Mouse (Mus musculus): Measurements from ENCODE around the gene Glt1d1. TPM values are rescaled to one million over a fixed set of nuclear protein-coding genes. Genes with fewer than 3 reads are reported as not detected.

The Glt1d1 gene
- total RNA-seq (2021): 1 to 10 TPM; 1.9 to 3.2 TPM
- long read RNA-seq, experiment 1, partial matches to known transcripts: 0 of 1 reads
- long read RNA-seq, experiment 1, other reads (novel, unspliced or antisense): 1 of 1 reads
- long read RNA-seq, experiment 2, partial matches to known transcripts: 0 of 1 reads
- long read RNA-seq, experiment 2, other reads (novel, unspliced or antisense): 1 of 1 reads

- peak in 1 of 2 experiments; percentile 8 for DNase-seq (ENCODE audit: low spot score in 2 of 2)
These were observed at the start of gene Glt1d1, which contains the start of gene Slc15a4 for GRCm38 (mm10) chr5:127632167-127633145. Gene Glt1d1 (plus strand): TSS chr5:127632262. Gene Slc15a4 (minus strand): TSS chr5:127632897.

- no peak for DNase-seq (ENCODE audit: low spot score in 2 of 2)
These were observed 48.4 kb upstream of the Glt1d1 start for GRCm38 (mm10) chr5:127583658-127584057.

- DNase-seq (ENCODE audit: low spot score in 2 of 2): no peak
These were observed 44.2 kb upstream of the Glt1d1 start for GRCm38 (mm10) chr5:127587854-127588253.

GRCm38 (mm10) chr5:127592406-127592805, 39.7 kb upstream of the Glt1d1 start:
- no peak for DNase-seq (ENCODE audit: low spot score in 2 of 2)

- DNase-seq (ENCODE audit: low spot score in 2 of 2): no peak
These were observed 39.2 kb upstream of the Glt1d1 start for GRCm38 (mm10) chr5:127592854-127593253.

- no peak for DNase-seq (ENCODE audit: low spot score in 2 of 2)
These were observed 36.4 kb upstream of the Glt1d1 start for GRCm38 (mm10) chr5:127595676-127596075.

- no peak for DNase-seq (ENCODE audit: low spot score in 2 of 2)
These were observed 35.2 kb upstream of the Glt1d1 start for GRCm38 (mm10) chr5:127596862-127597261.

GRCm38 (mm10) chr5:127602996-127603395, 29.1 kb upstream of the Glt1d1 start:
- DNase-seq (ENCODE audit: low spot score in 2 of 2): no peak

- DNase-seq (ENCODE audit: low spot score in 2 of 2): no peak
These were observed 24.6 kb upstream of the Glt1d1 start for GRCm38 (mm10) chr5:127607507-127607906.

- no peak for DNase-seq (ENCODE audit: low spot score in 2 of 2)
These were observed 22.8 kb upstream of the Glt1d1 start for GRCm38 (mm10) chr5:127609191-127609714.

GRCm38 (mm10) chr5:127610787-127611509, 21.1 kb upstream of the Glt1d1 start:
- no peak for DNase-seq (ENCODE audit: low spot score in 2 of 2)

- no peak for DNase-seq (ENCODE audit: low spot score in 2 of 2)
These were observed 20.2 kb upstream of the Glt1d1 start for GRCm38 (mm10) chr5:127611881-127612280.

GRCm38 (mm10) chr5:127612397-127612796, 19.7 kb upstream of the Glt1d1 start:
- DNase-seq (ENCODE audit: low spot score in 2 of 2): no peak

GRCm38 (mm10) chr5:127615459-127615858, 16.6 kb upstream of the Glt1d1 start:
- no peak for DNase-seq (ENCODE audit: low spot score in 2 of 2)

- no peak for DNase-seq (ENCODE audit: low spot score in 2 of 2)
These were observed 15.9 kb upstream of the Glt1d1 start for GRCm38 (mm10) chr5:127616151-127616550.

GRCm38 (mm10) chr5:127616884-127617635, 15.0 kb upstream of the Glt1d1 start:
- peak; percentile 95 to 96 for DNase-seq (ENCODE audit: low spot score in 2 of 2)

- no peak for DNase-seq (ENCODE audit: low spot score in 2 of 2)
These were observed 13.2 kb upstream of the Glt1d1 start for GRCm38 (mm10) chr5:127618834-127619233.

- no peak for DNase-seq (ENCODE audit: low spot score in 2 of 2)
These were observed 11.7 kb upstream of the Glt1d1 start for GRCm38 (mm10) chr5:127620371-127620770.

- no peak for DNase-seq (ENCODE audit: low spot score in 2 of 2)
These were observed 11.0 kb upstream of the Glt1d1 start for GRCm38 (mm10) chr5:127621108-127621507.

GRCm38 (mm10) chr5:127624427-127625213, 7.4 kb upstream of the Glt1d1 start:
- DNase-seq (ENCODE audit: low spot score in 2 of 2): no peak
